Mouse (Mus musculus): ENCODE data around the gene Eloa. TPM values are rescaled to one million over a fixed set of nuclear protein-coding genes. Genes with fewer than 3 reads are reported as not detected.

Eloa gene
- total RNA-seq, 2 experiments from 2014 or later, result 55.2 to 56.8 TPM

GRCm38 (mm10) chr4:136030968-136031909, 9.7 kb upstream of the Eloa start:
- ATAC-seq (replicated peaks; ENCODE audit: poor library complexity), result peak; percentile 75

- ATAC-seq (replicated peaks; ENCODE audit: poor library complexity), result no peak
Measured at GRCm38 (mm10) chr4:136028689-136029088, 7.1 kb upstream of the Eloa start.

GRCm38 (mm10) chr4:136028132-136028564, 6.6 kb upstream of the Eloa start:
- ATAC-seq (replicated peaks; ENCODE audit: poor library complexity), result peak; percentile 30

GRCm38 (mm10) chr4:136027416-136028131, 6.0 kb upstream of the Eloa start:
- no peak for ATAC-seq (replicated peaks; ENCODE audit: poor library complexity)

- no peak for ATAC-seq (replicated peaks; ENCODE audit: poor library complexity)
Measured at GRCm38 (mm10) chr4:136025350-136025749, 3.8 kb upstream of the Eloa start.

GRCm38 (mm10) chr4:136022924-136023323, 1.4 kb upstream of the Eloa start:
- ATAC-seq (replicated peaks; ENCODE audit: poor library complexity), result no peak

GRCm38 (mm10) chr4:136020743-136021548, 617 bp downstream of the Eloa start:
- ATAC-seq (replicated peaks; ENCODE audit: poor library complexity), result peak; percentile 43; the same call in 1 of the 2 replicates

GRCm38 (mm10) chr4:136016059-136016602, 5.4 kb downstream of the Eloa start:
- no peak for ATAC-seq (replicated peaks; ENCODE audit: poor library complexity)

- ATAC-seq (replicated peaks; ENCODE audit: poor library complexity), result no peak
Measured at GRCm38 (mm10) chr4:136010586-136010985, 11.0 kb downstream of the Eloa start.

- ATAC-seq (replicated peaks; ENCODE audit: poor library complexity), result no peak
Measured at GRCm38 (mm10) chr4:136008782-136009447, 12.6 kb downstream of the Eloa start.

GRCm38 (mm10) chr4:136006821-136007220, 14.7 kb downstream of the Eloa start:
- no peak for ATAC-seq (replicated peaks; ENCODE audit: poor library complexity)

- no peak for ATAC-seq (replicated peaks; ENCODE audit: poor library complexity)
Measured at GRCm38 (mm10) chr4:136004921-136005320, 16.6 kb downstream of the Eloa start.

GRCm38 (mm10) chr4:136004107-136004675, 17.4 kb downstream of the Eloa start:
- ATAC-seq (replicated peaks; ENCODE audit: poor library complexity), result peak; percentile 63; the same call in 1 of the 2 replicates

GRCm38 (mm10) chr4:135995118-135995517, 26.4 kb downstream of the Eloa start:
- no peak for ATAC-seq (replicated peaks; ENCODE audit: poor library complexity)

- no peak for ATAC-seq (replicated peaks; ENCODE audit: poor library complexity)
Measured at GRCm38 (mm10) chr4:135993941-135994340, 27.6 kb downstream of the Eloa start.

GRCm38 (mm10) chr4:135987714-135988113, 33.8 kb downstream of the Eloa start:
- no peak for ATAC-seq (replicated peaks; ENCODE audit: poor library complexity)

GRCm38 (mm10) chr4:135986943-135987710, 34.4 kb downstream of the Eloa start, which contains the start of gene Pithd1:
Pithd1 (minus strand) TSS chr4:135987264.
- peak; percentile 74 for ATAC-seq (replicated peaks; ENCODE audit: poor library complexity)

- no peak for ATAC-seq (replicated peaks; ENCODE audit: poor library complexity)
Measured at GRCm38 (mm10) chr4:135986301-135986942, 35.1 kb downstream of the Eloa start.
